ENCODE assay signal across 23 mouse cellular contexts in genomic region chr13:81109676-81110075, GRCm38 (mm10).
DNase-seq lines count a peak whose midpoint lies in the region; ATAC-seq and TF ChIP-seq lines count a peak whose summit lies in the region.
"Had no signal": no experiment of that assay in that cellular context is flagged by ENCODE, and none has a peak within 500 bp of the region (broad histone marks: within the 10 kb centered on the region; RNA-seq: fewer than 3 reads in every experiment).

No protein-coding gene starts in this region.

- no peaks in the 10 kb centered on the region for H3K9me3 ChIP-seq in lung, embryonic 14.5 days (ENCODE audit: low read depth, low read length)
- no peaks in the 10 kb centered on the region for H3K9me3 ChIP-seq in embryonic facial prominence, embryonic 15.5 days (replicated peaks)
- H3K9me3 ChIP-seq in stomach, embryonic 15.5 days: no peaks in the 10 kb centered on the region
- H3K9me3 ChIP-seq: embryonic facial prominence, embryonic 13.5 days; heart, embryonic 12.5 days; hindbrain, embryonic 13.5 days; neural tube, embryonic 15.5 days had no signal

- H3K36me3 ChIP-seq in lung, embryonic 14.5 days (ENCODE audit: insufficient read depth): no peaks in the 10 kb centered on the region
- no peaks in the 10 kb centered on the region for H3K36me3 ChIP-seq in embryonic facial prominence, embryonic 15.5 days
- H3K36me3 ChIP-seq in stomach, embryonic 15.5 days: no peaks in the 10 kb centered on the region
- H3K36me3 ChIP-seq: embryonic facial prominence, embryonic 13.5 days; heart, embryonic 12.5 days; hindbrain, embryonic 13.5 days; neural tube, embryonic 15.5 days had no signal

- H3K4me2 ChIP-seq in lung, embryonic 14.5 days: no peak overlapping the region
- H3K4me2 ChIP-seq in embryonic facial prominence, embryonic 15.5 days (replicated peaks): no peak overlapping the region
- no peak overlapping the region for H3K4me2 ChIP-seq in stomach, embryonic 15.5 days
- H3K4me2 ChIP-seq: embryonic facial prominence, embryonic 13.5 days; heart, embryonic 12.5 days; hindbrain, embryonic 13.5 days; neural tube, embryonic 15.5 days had no signal

- H3K27me3 ChIP-seq in lung, embryonic 14.5 days (ENCODE audit: insufficient read depth, low read length): no peaks in the 10 kb centered on the region
- no peaks in the 10 kb centered on the region for H3K27me3 ChIP-seq in embryonic facial prominence, embryonic 15.5 days
- no peaks in the 10 kb centered on the region for H3K27me3 ChIP-seq in stomach, embryonic 15.5 days (replicated peaks)
- H3K27me3 ChIP-seq: CH12.LX; embryonic facial prominence, embryonic 13.5 days; heart, embryonic 12.5 days; hindbrain, embryonic 13.5 days; neural tube, embryonic 15.5 days had no signal

- peak; percentile 57 for DNase-seq in gastrocnemius, adult 2 months
- no peak for DNase-seq in gastrocnemius, postnatal 4 days (ENCODE audit: low spot score in 2 of 2)
- peak; percentile 41 for DNase-seq in lung, embryonic 14.5 days
- DNase-seq in lung, postnatal 36 days: no peak
- DNase-seq in urinary bladder, adult 2 months (ENCODE audit: low spot score): no peak
- DNase-seq in cerebellum, adult 11-12 months: no peak
- DNase-seq: adrenal gland, postnatal 14 days; cerebellum, adult 11 months; cerebellum, postnatal 36 days; kidney, adult 2 months; layer of hippocampus, adult 9-11 months; liver; midbrain, embryonic 14.5 days; right cerebral cortex, postnatal 25 days had no signal

- peak overlapping the region; percentile 83 for H3K27ac ChIP-seq in gastrocnemius, adult 2 months
- no peak overlapping the region for H3K27ac ChIP-seq in lung, embryonic 14.5 days (ENCODE audit: low read depth)
- peak overlapping the region; percentile 34; the same call in 1 of the 2 replicates for H3K27ac ChIP-seq in embryonic facial prominence, embryonic 15.5 days (replicated peaks)
- H3K27ac ChIP-seq in stomach, embryonic 15.5 days: peak overlapping the region; percentile 61; the same call in 1 of the 2 replicates
- H3K27ac ChIP-seq: embryonic facial prominence, embryonic 13.5 days; hindbrain, embryonic 13.5 days had no signal

- no peak overlapping the region for H3K4me3 ChIP-seq in gastrocnemius, adult 2 months
- no peak overlapping the region for H3K4me3 ChIP-seq in lung, embryonic 14.5 days (ENCODE audit: low read depth, low read length)
- no peak overlapping the region for H3K4me3 ChIP-seq in embryonic facial prominence, embryonic 15.5 days (replicated peaks)
- no peak overlapping the region for H3K4me3 ChIP-seq in stomach, embryonic 15.5 days (replicated peaks)
- H3K4me3 ChIP-seq: embryonic facial prominence, embryonic 13.5 days; heart, embryonic 12.5 days; hindbrain, embryonic 13.5 days; myocyte; neural tube, embryonic 15.5 days had no signal

- TF ChIP-seq CTCF in gastrocnemius, adult 2 months (IDR thresholded peaks at IDR 0.05): no peak
- TF ChIP-seq CTCF in lung, embryonic 14.5 days (IDR thresholded peaks at IDR 0.05; ENCODE audit: low read depth): no peak

- no peak overlapping the region for H3K9ac ChIP-seq in lung, embryonic 14.5 days
- no peak overlapping the region for H3K9ac ChIP-seq in embryonic facial prominence, embryonic 15.5 days
- no peak overlapping the region for H3K9ac ChIP-seq in stomach, embryonic 15.5 days
- H3K9ac ChIP-seq: embryonic facial prominence, embryonic 13.5 days; heart, embryonic 12.5 days; hindbrain, embryonic 13.5 days; neural tube, embryonic 15.5 days had no signal

- WGBS in lung, embryonic 14.5 days: 59% methylated on average over 6 of the region's 6 CpGs
- WGBS in embryonic facial prominence, embryonic 15.5 days: 39% methylated on average over 6 of the region's 6 CpGs
- 58% methylated on average over 6 of the region's 6 CpGs for WGBS in stomach, embryonic 15.5 days

- 0 out of 2 replicates have a peak, but pooled peaks have one; percentile 15 for ATAC-seq in lung, embryonic 14.5 days (ENCODE audit: insufficient read depth)
- ATAC-seq in embryonic facial prominence, embryonic 15.5 days (ENCODE audit: insufficient number of reproducible peaks, low FRiP score, low TSS enrichment, low read depth): no peak
- 0 out of 2 replicates have a peak, but pooled peaks have one; percentile 12 for ATAC-seq in stomach, embryonic 15.5 days (ENCODE audit: insufficient read depth, low FRiP score, low read depth)
- ATAC-seq: inflammation-experienced regulatory T-cells, adult 6 months had no signal

- intact Hi-C loops in gastrocnemius, adult 2 months (cut with DNase I): loop anchor here (2.0 to 5.0 kb wide), 2 partner anchors 19 to 147 kb away; no protein-coding TSS in a partner anchor

- peaks cover 11% of the 10 kb centered on the region for H3K4me1 ChIP-seq in lung, embryonic 14.5 days (ENCODE audit: insufficient read depth)
- no peaks in the 10 kb centered on the region for H3K4me1 ChIP-seq in embryonic facial prominence, embryonic 15.5 days
- 0 out of 2 replicates have a peak, but pooled peaks cover 8% of the 10 kb centered on the region for H3K4me1 ChIP-seq in stomach, embryonic 15.5 days
- H3K4me1 ChIP-seq: hindbrain, embryonic 13.5 days; neural tube, embryonic 15.5 days had no signal

Comparison
In these comparisons a context has a peak if more than half of its experiments do, and no peak if none do; other contexts are left out.
1. DNase-seq: peak in gastrocnemius, adult 2 months (single experiment) and lung, embryonic 14.5 days (single experiment); none in gastrocnemius, postnatal 4 days (0 of 2), lung, postnatal 36 days (single experiment), urinary bladder, adult 2 months (single experiment) and cerebellum, adult 11-12 months (single experiment).